Mouse (Mus musculus) CH12.LX (cell line): ENCODE data around the gene Rpl3l. TPM values are rescaled to one million over a fixed set of nuclear protein-coding genes. Genes with fewer than 3 reads are reported as not detected.

ENCODE experiments used
- DNase-seq: peaks from one replicate; pipeline ENCODE4 v3.0.0-alpha.2; 2013; ENCODE audit errors: extremely low read depth
- H3K27ac ChIP-seq: 2 replicates; pipeline ENCODE4 v1.5.1; 2012; ENCODE audit warnings: low read depth, mild to moderate bottlenecking, control low read depth, moderate library complexity; ENCODE audit not compliant: insufficient read depth
- H3K27me3 ChIP-seq: replicated peaks from 2 replicates; pipeline ENCODE3; 2012; ENCODE audit warnings: inconsistent platforms
- H3K36me3 ChIP-seq, 2 experiments: replicated peaks in 1 of 2; 2 replicates each; pipeline versions ENCODE3 to v1.6.1; 2012; ENCODE audit warnings: inconsistent platforms in 1 of 2, low read length in 1 of 2, mild to moderate bottlenecking in 1 of 2, mixed read lengths in 1 of 2, moderate library complexity in 1 of 2; ENCODE audit not compliant: control insufficient read depth in 1 of 2, insufficient read depth in 1 of 2
- H3K4me1 ChIP-seq, 2 experiments: 2 replicates each; pipeline ENCODE4 v1.6.1; 2012; ENCODE audit warnings: inconsistent platforms in 1 of 2, moderate library complexity in 1 of 2; ENCODE audit not compliant: insufficient read depth in 2 of 2, control insufficient read depth in 1 of 2
- H3K4me2 ChIP-seq: 2 replicates; pipeline ENCODE4 v1.6.1; 2012; ENCODE audit warnings: low read depth, mild to moderate bottlenecking, control low read depth; ENCODE audit not compliant: poor library complexity, insufficient read depth, severe bottlenecking
- H3K4me3 ChIP-seq, 3 experiments: fragments of 150-350 bp in 1 of 3; sonication (generic) in 1 of 3; replicated peaks in 1 of 3; 2 replicates each; pipeline versions ENCODE3 to v1.5.1; 2011 to 2012; ENCODE audit warnings: low read depth in 2 of 3, low read length in 2 of 3, mild to moderate bottlenecking in 2 of 3, moderate library complexity in 2 of 3, control low read depth in 1 of 3, improper control_type of control experiment in 1 of 3, inconsistent platforms in 1 of 3, mixed read lengths in 1 of 3; ENCODE audit not compliant: poor library complexity in 1 of 3
- H3K79me2 ChIP-seq: replicated peaks from 2 replicates; pipeline ENCODE4 v1.6.1; 2012; ENCODE audit warnings: mild to moderate bottlenecking, moderate library complexity; ENCODE audit not compliant: control insufficient read depth, poor library complexity, insufficient read depth, severe bottlenecking; ENCODE audit errors: extremely low read depth
- H3K9ac ChIP-seq: 2 replicates; pipeline ENCODE4 v1.6.1; 2012; ENCODE audit warnings: low read depth, mild to moderate bottlenecking, control low read depth, moderate library complexity; ENCODE audit not compliant: insufficient read depth
- H3K9me3 ChIP-seq: replicated peaks from 2 replicates; pipeline ENCODE3; 2012; ENCODE audit warnings: low read length, inconsistent platforms, mixed read lengths
- BHLHE40 ChIP-seq: IDR thresholded peaks from 2 replicates; pipeline ENCODE4 v1.6.1; 2011; ENCODE audit warnings: mild to moderate bottlenecking, low read depth, low read length, improper control_type of control experiment
- CHD1 ChIP-seq: IDR thresholded peaks from 2 replicates; pipeline ENCODE4 v1.6.1; 2012; ENCODE audit warnings: low read depth, low read length, improper control_type of control experiment, inconsistent platforms
- CHD2 ChIP-seq: IDR thresholded peaks from 2 replicates; pipeline ENCODE4 v1.6.1; 2011; ENCODE audit warnings: low read length, improper control_type of control experiment
- CTCF ChIP-seq, 2 experiments: IDR thresholded peaks in 1 of 2; conservative IDR thresholded peaks in 1 of 2; 2 replicates each; pipeline ENCODE4 v1.5.1; 2011 to 2012; ENCODE audit warnings: low read depth in 2 of 2, low read length in 2 of 2, improper control_type of control experiment in 1 of 2, inconsistent platforms in 1 of 2, mild to moderate bottlenecking in 1 of 2, moderate library complexity in 1 of 2
- E2F4 ChIP-seq: IDR thresholded peaks from 2 replicates; pipeline ENCODE4 v1.6.1; 2011; ENCODE audit warnings: low read depth, low read length, improper control_type of control experiment; ENCODE audit not compliant: insufficient replicate concordance
- ELF1 ChIP-seq: IDR thresholded peaks from 2 replicates; pipeline ENCODE4 v1.6.1; 2014; ENCODE audit warnings: low read depth, mild to moderate bottlenecking, inconsistent platforms, low read length, improper control_type of control experiment
- EP300 ChIP-seq: IDR thresholded peaks from 2 replicates; pipeline ENCODE4 v1.6.1; 2011; ENCODE audit warnings: low read length, improper control_type of control experiment
- GABPA ChIP-seq: IDR thresholded peaks from 2 replicates; pipeline ENCODE4 v1.6.1; 2012; ENCODE audit warnings: low read depth, low read length, improper control_type of control experiment, inconsistent platforms; ENCODE audit not compliant: insufficient replicate concordance
- JUND ChIP-seq: conservative IDR thresholded peaks from 2 replicates; pipeline ENCODE4 v1.6.1; 2011; ENCODE audit warnings: low read depth, low read length, improper control_type of control experiment
- KAT2A ChIP-seq: IDR thresholded peaks from 2 replicates; pipeline ENCODE4 v1.6.1; 2012; ENCODE audit warnings: low read length, improper control_type of control experiment, inconsistent platforms; ENCODE audit not compliant: insufficient replicate concordance
- MEF2A ChIP-seq: IDR thresholded peaks from 2 replicates; pipeline ENCODE4 v1.6.1; 2014; ENCODE audit warnings: low read depth, mild to moderate bottlenecking, inconsistent platforms, low read length, improper control_type of control experiment, borderline replicate concordance
- MYC ChIP-seq: IDR thresholded peaks from 2 replicates; pipeline ENCODE4 v1.6.1; 2011; ENCODE audit warnings: low read depth, mild to moderate bottlenecking, improper control_type of control experiment, low read length
- NRF1 ChIP-seq: IDR thresholded peaks from 2 replicates; pipeline ENCODE4 v1.6.1; 2014; ENCODE audit warnings: low read depth, mild to moderate bottlenecking, inconsistent platforms, low read length, improper control_type of control experiment, moderate library complexity
- POLR2A ChIP-seq: IDR thresholded peaks from 2 replicates; pipeline ENCODE4 v1.6.1; 2011; ENCODE audit warnings: low read depth, mild to moderate bottlenecking, improper control_type of control experiment, low read length
- RAD21 ChIP-seq: IDR thresholded peaks from 2 replicates; pipeline ENCODE4 v1.6.1; 2011; ENCODE audit warnings: low read depth, mild to moderate bottlenecking, low read length, improper control_type of control experiment, moderate library complexity
- SIN3A ChIP-seq: IDR thresholded peaks from 2 replicates; pipeline ENCODE4 v1.6.1; 2012; ENCODE audit warnings: low read length, improper control_type of control experiment, inconsistent platforms
- TBP ChIP-seq: conservative IDR thresholded peaks from 2 replicates; pipeline ENCODE4 v1.6.1; 2011; ENCODE audit warnings: low read depth, low read length, improper control_type of control experiment
- UBTF ChIP-seq: IDR thresholded peaks from 2 replicates; pipeline ENCODE4 v1.6.1; 2012; ENCODE audit warnings: low read depth, mild to moderate bottlenecking, inconsistent platforms, low read length, improper control_type of control experiment, moderate library complexity
- ZKSCAN1 ChIP-seq: IDR thresholded peaks from 2 replicates; pipeline ENCODE4 v1.6.1; 2012; ENCODE audit warnings: low read depth, inconsistent platforms, low read length, improper control_type of control experiment, borderline replicate concordance
- ZMIZ1 ChIP-seq: IDR thresholded peaks from 2 replicates; pipeline ENCODE4 v1.6.1; 2012; ENCODE audit warnings: low read depth, mild to moderate bottlenecking, inconsistent platforms, low read length, improper control_type of control experiment
- dilution Hi-C: fragments of 300-500 bp; cut with MboI; formaldehyde crosslinking; loops from 2 replicates; pipeline ENCODE4 v1.14.3; 2020; ENCODE audit warnings: low sequenced_read_pairs; ENCODE audit not compliant: extremely low pct_unique_long_range_greater_than_20kb, extremely low pct_ligation_motif_present
- in situ Hi-C: fragments of 300-500 bp; cut with MboI; formaldehyde crosslinking; loops from 3 replicates; pipeline ENCODE4 v1.14.3; 2019; ENCODE audit warnings: low sequenced_read_pairs, low pct_ligation_motif_present, low pct_unique_long_range_greater_than_20kb, mixed read lengths
- polyA plus RNA-seq: library from polyadenylated mRNA; unstranded; fragments of >175 nt; gene quantifications from 2 replicates; pipeline ENCODE4 v1.2.1, GENCODE M21; 2012; ENCODE audit warnings: low read depth; ENCODE audit not compliant: insufficient read length
- total RNA-seq, 2 experiments: library from RNA; depleted of rRNA; stranded (reverse); fragments of 300-350 nt in 1 of 2; fragments of >200 nt in 1 of 2; gene quantifications; 2 replicates each; pipeline ENCODE4 v1.2.3; 2012 to 2014

The Rpl3l gene
- total and polyA plus RNA-seq, 3 experiments: 0.91 TPM; not detected in 2

DNA sequence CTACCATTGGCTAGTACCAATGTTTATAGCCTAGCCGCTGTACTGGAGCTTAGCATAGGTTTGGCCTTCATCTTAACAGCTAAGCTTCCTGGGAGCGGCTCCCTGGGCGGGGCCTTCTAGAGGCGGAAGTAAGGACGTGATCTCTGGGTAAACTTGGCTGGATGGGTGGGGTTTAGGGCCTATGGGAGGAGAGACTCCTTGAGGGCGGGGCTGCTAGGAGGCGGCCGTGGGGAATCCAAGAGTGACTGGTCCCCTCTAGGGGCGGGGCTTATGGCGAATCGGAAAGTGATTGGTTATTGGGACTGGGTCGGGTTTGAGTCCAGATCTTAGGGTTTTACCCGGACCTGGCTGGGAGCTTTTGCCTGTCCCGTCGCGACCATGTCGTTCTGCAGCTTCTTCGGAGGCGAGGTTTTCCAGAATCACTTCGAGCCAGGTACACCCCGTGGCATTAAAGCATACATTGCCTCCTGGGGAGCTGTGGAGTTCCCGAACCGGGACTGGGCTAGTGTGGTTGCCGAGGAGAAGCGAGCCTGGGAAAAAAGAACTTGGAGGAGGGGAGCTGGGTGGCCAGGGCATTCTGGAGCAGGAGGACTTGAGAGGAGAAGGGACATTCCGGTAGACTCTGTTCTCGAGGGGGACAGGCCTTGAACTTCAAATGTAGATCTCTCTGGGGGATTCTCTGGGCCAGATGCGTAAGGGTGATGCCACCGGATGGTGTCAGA is 8.9 kb downstream of the Rpl3l start, which contains the start of gene Msrb1 (continued):
- TF ChIP-seq UBTF (no peak), ZMIZ1 (peak; percentile 86), RAD21 (no peak), CHD1 (0 out of 2 replicates have a peak, but pooled peaks have one; percentile 25), JUND (no peak), SIN3A (peak; percentile 67; the same call in 1 of the 2 replicates), EP300 (no peak), MYC (peak; percentile 24; the same call in 1 of the 2 replicates), CHD2 (no peak), ELF1 (peak; percentile 94), TBP (peak; percentile 87), NRF1 (no peak), POLR2A (peak; percentile 94), MEF2A (0 out of 2 replicates have a peak, but pooled peaks have one; percentile 11), E2F4 (no peak), KAT2A (no peak), BHLHE40 (no peak), ZKSCAN1 (no peak), GABPA (no peak)
- TF ChIP-seq, all 38 proteins: peak for 15

DNA sequence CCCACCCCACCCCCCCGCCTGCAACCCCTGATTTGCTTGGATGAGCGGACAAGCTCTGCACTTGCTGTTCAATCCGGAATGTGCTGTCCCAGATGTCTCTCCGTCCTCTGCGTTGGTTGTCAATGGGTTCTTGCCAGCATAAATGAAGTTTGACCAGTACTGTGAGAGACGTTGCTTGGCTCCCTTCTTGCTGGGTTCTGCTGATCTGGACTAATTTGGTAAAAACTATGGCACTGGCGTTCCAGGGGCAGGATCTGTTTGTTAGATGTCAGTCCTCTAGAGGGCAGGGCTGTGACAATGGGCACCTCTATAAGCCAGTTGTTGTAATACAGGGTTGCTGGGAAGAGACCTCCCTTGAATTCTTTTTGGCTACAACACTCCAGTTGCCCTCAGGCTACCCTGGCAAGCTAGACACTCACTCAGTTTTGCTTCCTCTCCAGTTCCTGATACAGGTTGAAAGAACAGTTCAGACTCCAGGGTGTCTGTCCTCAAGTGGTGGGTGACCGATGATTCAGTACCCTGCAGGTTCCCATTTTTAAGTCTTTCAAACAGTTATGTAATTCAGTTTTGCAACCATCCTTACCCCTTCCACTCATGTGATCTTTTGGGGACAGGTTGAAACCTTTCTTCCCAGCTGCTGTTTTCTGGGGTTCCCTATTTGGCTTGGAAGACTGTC is 9.7 kb downstream of the Rpl3l start:
- Histone ChIP-seq H3K27ac (no peak overlapping the region), H3K9me3 (no peaks in the 10 kb centered on the region), H3K4me1 (peaks cover 4 to 28% of the 10 kb centered on the region in 2 experiments; a peak in 3 of 4 replicates), H3K4me3 (peak overlapping the region; percentile 70 to 95 (median 70)), H3K79me2 (no peaks in the 10 kb centered on the region), H3K36me3 (peaks cover 11 to 36% of the 10 kb centered on the region in 2 experiments), H3K4me2 (peak overlapping the region; percentile 82), H3K27me3 (no peaks in the 10 kb centered on the region), H3K9ac (peak overlapping the region; percentile 81; the same call in 1 of the 2 replicates)
- TF ChIP-seq CHD2 (no peak), ZMIZ1 (no peak), CTCF (conservative IDR thresholded peaks at IDR 0.05 in 1 of 2, IDR thresholded peaks at IDR 0.05 in 1 of 2; ENCODE audit: low read depth in 2 of 2, low read length in 2 of 2) (peak in 1 of 2 experiments; percentile 47; a peak in 2 of 4 replicates), JUND (no peak), BHLHE40 (no peak)
- dilution Hi-C loops: no loop called here
- in situ Hi-C loops: no loop called here
- peak; percentile 37 for DNase-seq
